Mouse (Mus musculus): ENCODE measurements around the gene Sox11.

DNA sequence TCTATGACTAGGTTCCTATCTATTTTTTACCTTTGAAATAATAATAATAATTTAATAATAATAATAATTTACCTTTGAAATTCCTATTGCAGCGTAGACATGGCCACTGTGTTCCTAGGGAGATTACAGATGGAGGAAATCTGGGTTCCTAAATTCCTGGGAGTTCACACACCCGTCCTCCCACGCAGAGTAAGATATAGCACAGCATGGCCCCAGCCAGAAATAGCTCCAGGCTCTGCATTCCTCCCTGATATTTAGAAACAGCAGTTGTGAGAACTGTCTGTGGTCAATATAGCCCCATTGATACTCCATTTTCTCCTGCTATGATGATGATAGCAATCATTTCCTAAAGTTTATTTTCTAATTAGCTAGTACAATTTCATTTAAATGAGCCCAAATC lies 30.1 kb upstream of the Sox11 start:
- TF ChIP-seq GATA1 (IDR thresholded peaks at IDR 0.05; ENCODE audit: borderline replicate concordance, low read length) (no peak), FLI1 (IDR thresholded peaks at IDR 0.05; ENCODE audit: low read length) (no peak)
